Comparison of ENCODE assay signal across 14 mouse cellular contexts in genomic region chr5:130047013-130047412, GRCm38 (mm10). TPM values are rescaled to one million over a fixed set of nuclear protein-coding genes. Genes with fewer than 3 reads are reported as not detected.
DNase-seq lines count a peak whose midpoint lies in the region; ATAC-seq and TF ChIP-seq lines count a peak whose summit lies in the region.
"Had no signal": no experiment of that assay in that cellular context is flagged by ENCODE, and none has a peak within 500 bp of the region (broad histone marks: within the 10 kb centered on the region; RNA-seq: fewer than 3 reads in every experiment).

No protein-coding gene starts in this region.

- peak; percentile 55; the same call in 1 of the 2 replicates for TF ChIP-seq CTCF in cerebellum, adult 2 months (IDR thresholded peaks at IDR 0.05; ENCODE audit: borderline replicate concordance, insufficient read depth, low read depth, low read length)
- TF ChIP-seq CTCF in liver, postnatal 0 days (IDR thresholded peaks at IDR 0.05; ENCODE audit: low read depth): peak; percentile 56
- peak; percentile 85 for TF ChIP-seq CTCF in E14TG2a.4 (conservative IDR thresholded peaks at IDR 0.05; ENCODE audit: low read length)

- WGBS in cerebellum, adult 2 months: 79% methylated on average over 6 of the region's 6 CpGs
- 76% methylated on average over 6 of the region's 6 CpGs for WGBS in liver, postnatal 0 days (ENCODE audit: insufficient replicate concordance)
- WGBS in liver, embryonic 12.5 days (ENCODE audit: insufficient replicate concordance): 71% methylated on average over 6 of the region's 6 CpGs

- ATAC-seq in liver, postnatal 0 days: no peak
- ATAC-seq in liver, embryonic 12.5 days: no peak
- ATAC-seq: forebrain, embryonic 14.5 days had no signal

- no peak for TF ChIP-seq EP300 in liver, postnatal 0 days (IDR thresholded peaks at IDR 0.05; ENCODE audit: low read depth)

- H3K9ac ChIP-seq in liver, postnatal 0 days (replicated peaks): no peak overlapping the region
- no peak overlapping the region for H3K9ac ChIP-seq in liver, embryonic 12.5 days
- H3K9ac ChIP-seq: embryonic facial prominence, embryonic 13.5 days had no signal

- H3K4me2 ChIP-seq in liver, postnatal 0 days (ENCODE audit: low read depth, low read length): no peak overlapping the region
- no peak overlapping the region for H3K4me2 ChIP-seq in liver, embryonic 12.5 days
- H3K4me2 ChIP-seq: embryonic facial prominence, embryonic 13.5 days had no signal

- peaks cover 63% of the 10 kb centered on the region for H3K36me3 ChIP-seq in liver, postnatal 0 days (replicated peaks; ENCODE audit: insufficient read depth, low read length)
- peaks cover 92% of the 10 kb centered on the region for H3K36me3 ChIP-seq in liver, embryonic 12.5 days
- H3K36me3 ChIP-seq in E14TG2a.4 (ENCODE audit: insufficient read depth, low read length): peaks cover 95% of the 10 kb centered on the region

- no peaks in the 10 kb centered on the region for H3K27me3 ChIP-seq in cerebellum, adult 2 months (ENCODE audit: control insufficient read depth, insufficient read depth, low read length)
- H3K27me3 ChIP-seq in liver, postnatal 0 days (ENCODE audit: insufficient read depth, low read length): no peaks in the 10 kb centered on the region
- no peaks in the 10 kb centered on the region for H3K27me3 ChIP-seq in liver, embryonic 12.5 days (replicated peaks)
- H3K27me3 ChIP-seq in E14TG2a.4 (ENCODE audit: insufficient read depth, low read length): no peaks in the 10 kb centered on the region
- H3K27me3 ChIP-seq: embryonic facial prominence, embryonic 13.5 days had no signal

- no peak for TF ChIP-seq POLR2A in cerebellum, adult 2 months (IDR thresholded peaks at IDR 0.05; ENCODE audit: borderline replicate concordance, insufficient read depth, low read length)

- no peak overlapping the region for H3K27ac ChIP-seq in cerebellum, adult 2 months (ENCODE audit: insufficient read depth, low read length)
- H3K27ac ChIP-seq in liver, postnatal 0 days (ENCODE audit: low read depth): no peak overlapping the region
- H3K27ac ChIP-seq in liver, embryonic 12.5 days: no peak overlapping the region
- peak overlapping the region; percentile 69 for H3K27ac ChIP-seq in brown adipose tissue, adult 24 weeks (replicated peaks; ENCODE audit: low read depth, low read length)
- H3K27ac ChIP-seq: embryonic facial prominence, embryonic 13.5 days had no signal

- intact Hi-C loops in heart, postnatal 36 days (cut with DNase I): no loop called here

- H3K4me1 ChIP-seq in cerebellum, adult 2 months (ENCODE audit: control insufficient read depth, insufficient read depth, low read length): peaks cover 31% of the 10 kb centered on the region
- peaks cover 6% of the 10 kb centered on the region; the same call in 1 of the 2 replicates for H3K4me1 ChIP-seq in liver, postnatal 0 days (ENCODE audit: insufficient read depth)
- no peaks in the 10 kb centered on the region for H3K4me1 ChIP-seq in liver, embryonic 12.5 days
- H3K4me1 ChIP-seq in E14TG2a.4 (replicated peaks; ENCODE audit: low read depth, low read length): peaks cover 22% of the 10 kb centered on the region
- H3K4me1 ChIP-seq in brown adipose tissue, adult 24 weeks (ENCODE audit: control insufficient read depth, insufficient read depth, insufficient read length, low read length): peaks cover 48% of the 10 kb centered on the region

- no peak overlapping the region for H3K4me3 ChIP-seq in cerebellum, adult 2 months (replicated peaks; ENCODE audit: insufficient read depth, low read depth, low read length)
- no peak overlapping the region for H3K4me3 ChIP-seq in liver, postnatal 0 days (ENCODE audit: low read depth, low read length)
- H3K4me3 ChIP-seq in liver, embryonic 12.5 days: no peak overlapping the region
- no peak overlapping the region for H3K4me3 ChIP-seq in E14TG2a.4 (replicated peaks; ENCODE audit: low read length)
- no peak overlapping the region for H3K4me3 ChIP-seq in brown adipose tissue, adult 24 weeks (ENCODE audit: insufficient read depth, low read depth, low read length)
- H3K4me3 ChIP-seq: embryonic facial prominence, embryonic 13.5 days had no signal

- H3K9me3 ChIP-seq in liver, postnatal 0 days (ENCODE audit: low read length): no peaks in the 10 kb centered on the region
- H3K9me3 ChIP-seq in liver, embryonic 12.5 days (replicated peaks): no peaks in the 10 kb centered on the region
- H3K9me3 ChIP-seq in E14TG2a.4 (ENCODE audit: low read length): no peaks in the 10 kb centered on the region
- H3K9me3 ChIP-seq: embryonic facial prominence, embryonic 13.5 days had no signal

- no peak for DNase-seq in cerebellum, adult 2 months
- no peak for DNase-seq in cerebellum, postnatal 4 days (ENCODE audit: low spot score in 2 of 2)
- no peak for DNase-seq in liver, postnatal 0 days
- no peak for DNase-seq in adipocyte (ENCODE audit: low spot score)
- DNase-seq in heart, postnatal 36 days: no peak
- DNase-seq: cerebellum, postnatal 10 days; gastrocnemius, postnatal 10 days; spleen, adult 18-20 months; thymus, postnatal 4 days had no signal

RNA-seq across cellular contexts. Expression of gene Crcp, which starts 17.9 kb away (rescaled TPM):
- polyA plus RNA-seq in cerebellum, adult 2 months (2012; rRNA removed): 34.9 and 38.9 TPM in 2 replicates
- polyA plus RNA-seq in liver, postnatal 0 days (2015; fragmentation: Nextera tagmentation; extraction: Ambion mirVana): 19.3 and 20.8 TPM in 2 replicates
- polyA plus RNA-seq in liver, embryonic 12.5 days (2016; fragmentation: Nextera tagmentation; extraction: Ambion mirVana): 33.9 and 34.7 TPM in 2 replicates
- 21.9 and 23.3 TPM in 2 replicates for polyA plus RNA-seq in brown adipose tissue, adult 24 weeks (2012; ENCODE audit: insufficient read depth, insufficient read length, missing spikeins)
- total RNA-seq in heart, postnatal 36 days (2021): 10 to 100 TPM; 14.2 to 14.4 TPM

RNA-seq across cellular contexts. Expression of gene Asl, which starts 18.0 kb away (rescaled TPM):
- 27.0 and 28.7 TPM in 2 replicates for polyA plus RNA-seq in cerebellum, adult 2 months (2012; rRNA removed)
- 291 and 304 TPM in 2 replicates for polyA plus RNA-seq in liver, postnatal 0 days (2015; fragmentation: Nextera tagmentation; extraction: Ambion mirVana)
- polyA plus RNA-seq in liver, embryonic 12.5 days (2016; fragmentation: Nextera tagmentation; extraction: Ambion mirVana): 39.1 and 41.1 TPM in 2 replicates
- polyA plus RNA-seq in brown adipose tissue, adult 24 weeks (2012; ENCODE audit: insufficient read depth, insufficient read length, missing spikeins): 23.4 and 27.8 TPM in 2 replicates
- total RNA-seq in heart, postnatal 36 days (2021): 1 to 10 TPM; 8.4 to 9.1 TPM

RNA-seq across cellular contexts. Expression of gene Tpst1, which starts 26.1 kb away (rescaled TPM):
- polyA plus RNA-seq in cerebellum, adult 2 months (2012; rRNA removed): 36.3 and 41.6 TPM in 2 replicates
- 23.8 and 26.0 TPM in 2 replicates for polyA plus RNA-seq in liver, postnatal 0 days (2015; fragmentation: Nextera tagmentation; extraction: Ambion mirVana)
- 37.1 and 37.2 TPM in 2 replicates for polyA plus RNA-seq in liver, embryonic 12.5 days (2016; fragmentation: Nextera tagmentation; extraction: Ambion mirVana)
- polyA plus RNA-seq in brown adipose tissue, adult 24 weeks (2012; ENCODE audit: insufficient read depth, insufficient read length, missing spikeins): 11.6 and 14.3 TPM in 2 replicates
- total RNA-seq in heart, postnatal 36 days (2021): 10 to 100 TPM; 12.0 to 12.8 TPM

RNA-seq across cellular contexts. Expression of gene Gusb, which starts 44.2 kb away (rescaled TPM):
- 18.9 and 19.3 TPM in 2 replicates for polyA plus RNA-seq in cerebellum, adult 2 months (2012; rRNA removed)
- polyA plus RNA-seq in liver, postnatal 0 days (2015; fragmentation: Nextera tagmentation; extraction: Ambion mirVana): 26.3 and 29.3 TPM in 2 replicates
- 44.8 and 49.1 TPM in 2 replicates for polyA plus RNA-seq in liver, embryonic 12.5 days (2016; fragmentation: Nextera tagmentation; extraction: Ambion mirVana)
- polyA plus RNA-seq in brown adipose tissue, adult 24 weeks (2012; ENCODE audit: insufficient read depth, insufficient read length, missing spikeins): 16.5 and 18.5 TPM in 2 replicates
- total RNA-seq in heart, postnatal 36 days (2021): 10 to 100 TPM; 13.3 to 15.6 TPM
